Mouse (Mus musculus) heart, embryonic 10.5 days (tissue): ENCODE data around the gene Mgat5b. TPM values are rescaled to one million over a fixed set of nuclear protein-coding genes. Genes with fewer than 3 reads are reported as not detected.

Experiments
- DNase-seq: peaks from one replicate; pipeline ENCODE4 v3.0.0-alpha.2; 2017; ENCODE audit warnings: low spot score
- H3K27ac ChIP-seq: fragments of 300-500 bp; sonication (generic); 2 replicates; pipeline ENCODE4 v1.5.1; 2016; ENCODE audit warnings: mild to moderate bottlenecking
- H3K27me3 ChIP-seq: fragments of 300-500 bp; sonication (generic); 2 replicates; pipeline ENCODE4 v1.6.1; 2016; ENCODE audit warnings: mild to moderate bottlenecking; ENCODE audit not compliant: poor library complexity, insufficient read depth, severe bottlenecking
- H3K36me3 ChIP-seq: fragments of 300-500 bp; sonication (generic); 2 replicates; pipeline ENCODE4 v1.6.1; 2016; ENCODE audit warnings: mild to moderate bottlenecking, moderate library complexity
- H3K4me1 ChIP-seq: fragments of 300-500 bp; sonication (generic); 2 replicates; pipeline ENCODE4 v1.6.1; 2016; ENCODE audit warnings: mild to moderate bottlenecking
- H3K4me3 ChIP-seq: fragments of 300-500 bp; sonication (generic); 2 replicates; pipeline ENCODE4 v1.5.1; 2016; ENCODE audit warnings: mild to moderate bottlenecking, moderate library complexity
- H3K9me3 ChIP-seq: fragments of 300-500 bp; sonication (generic); 2 replicates; pipeline ENCODE4 v1.6.1; 2016; ENCODE audit warnings: mild to moderate bottlenecking, moderate library complexity
- WGBS: fragments of 180-500 bp; shearing (Covaris S2); methylation state at CpG from one replicate; pipeline ENCODE4 v1.1.7; 2016; 5-methylcytosine and 5-hydroxymethylcytosine counted together
- polyA plus RNA-seq: library from polyadenylated mRNA; unstranded; fragments of >200 nt; fragmentation: Nextera tagmentation; extraction: Ambion mirVana; gene quantifications from 2 replicates; pipeline ENCODE4 v1.2.1, GENCODE M21; 2016

The Mgat5b gene
- polyA plus RNA-seq, 1 experiment from 2014 or later, result 1.1 TPM

DNA sequence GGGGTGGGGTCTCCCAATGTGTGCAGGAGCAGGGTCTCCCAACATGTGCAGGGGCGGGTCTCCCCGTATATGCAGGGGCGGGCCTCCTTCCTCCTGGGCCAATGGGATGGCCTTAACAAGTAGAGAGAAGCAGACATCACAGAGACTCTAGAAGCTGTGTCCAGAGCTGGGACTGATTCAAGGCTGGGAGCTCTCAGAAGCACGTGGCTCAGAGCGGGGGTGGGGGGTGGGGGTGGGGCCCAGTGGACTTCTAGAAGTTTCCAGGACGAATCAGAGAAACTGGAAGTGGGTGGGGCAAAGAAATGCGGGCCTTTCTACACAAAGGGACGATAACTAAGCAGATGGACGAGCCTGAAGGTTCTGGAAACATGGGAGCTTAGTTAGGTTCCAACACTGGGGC lies 49.9 kb downstream of the Mgat5b start:
- H3K27me3 ChIP-seq, result peaks cover 24% of the 10 kb centered on the region
- H3K27ac ChIP-seq, result no peak overlapping the region
- no peak for DNase-seq
- H3K9me3 ChIP-seq, result no peaks in the 10 kb centered on the region
- peaks cover 26% of the 10 kb centered on the region for H3K4me1 ChIP-seq
- H3K36me3 ChIP-seq, result no peaks in the 10 kb centered on the region
- H3K4me3 ChIP-seq, result no peak overlapping the region
- 75% methylated on average over 9 of the region's 9 CpGs for WGBS

DNA sequence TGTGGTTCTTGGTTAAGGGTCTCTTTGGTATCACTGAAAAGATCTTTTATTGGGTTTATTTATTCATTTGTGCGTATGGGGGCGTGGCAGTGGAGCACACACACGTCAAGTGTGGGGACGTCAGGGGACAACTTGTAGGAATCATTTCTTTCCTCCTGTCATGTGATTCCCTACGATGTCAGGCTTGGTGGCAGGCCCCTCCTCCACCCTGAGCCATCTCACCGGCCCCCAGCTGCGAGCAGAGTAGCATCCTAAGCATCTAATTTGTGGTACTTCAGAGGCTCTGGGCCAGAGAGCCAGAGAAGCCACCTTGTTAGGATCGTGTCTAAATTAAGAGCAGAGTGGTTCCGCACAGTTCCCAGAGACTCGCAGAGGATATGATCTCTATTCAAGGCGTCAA lies 50.8 kb downstream of the Mgat5b start:
- WGBS, result 49% methylated on average over 11 of the region's 11 CpGs
- H3K4me1 ChIP-seq, result peaks cover 35% of the 10 kb centered on the region
- no peak overlapping the region for H3K4me3 ChIP-seq
- no peaks in the 10 kb centered on the region for H3K36me3 ChIP-seq
- no peaks in the 10 kb centered on the region for H3K9me3 ChIP-seq
- no peak overlapping the region for H3K27ac ChIP-seq
- peaks cover 33% of the 10 kb centered on the region for H3K27me3 ChIP-seq
- DNase-seq, result no peak

- Histone ChIP-seq H3K4me3 (no peak overlapping the region), H3K27ac (no peak overlapping the region), H3K36me3 (no peaks in the 10 kb centered on the region), H3K9me3 (no peaks in the 10 kb centered on the region), H3K4me1 (peaks cover 30% of the 10 kb centered on the region; the same call in 1 of the 2 replicates), H3K27me3 (peaks cover 40% of the 10 kb centered on the region)
- WGBS, result 77% methylated on average over 4 of the region's 4 CpGs
- no peak for DNase-seq
These were observed 52.2 kb downstream of the Mgat5b start for GRCm38 (mm10) chr11:116970847-116971246.

DNA sequence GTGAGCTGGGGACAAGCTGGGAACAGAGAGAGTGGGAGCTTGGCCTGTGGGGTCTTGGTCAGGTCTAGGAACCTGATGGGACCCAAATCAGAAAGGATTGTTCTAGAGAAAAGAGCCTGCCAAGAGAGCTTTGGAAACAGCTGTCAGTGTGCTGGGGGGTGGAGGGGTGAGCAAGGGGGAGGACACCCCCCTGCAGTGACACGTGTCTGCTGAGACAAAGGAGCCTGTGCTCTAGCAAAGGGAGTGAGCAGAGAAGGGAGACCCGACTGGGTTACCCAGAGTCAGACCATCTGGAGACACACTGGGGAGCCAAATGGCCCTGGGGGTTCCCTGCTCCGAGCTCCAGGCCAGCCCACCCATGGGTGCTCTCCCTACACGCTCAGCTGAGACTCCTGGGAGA lies 54.2 kb downstream of the Mgat5b start:
- no peaks in the 10 kb centered on the region for H3K9me3 ChIP-seq
- DNase-seq, result no peak
- no peaks in the 10 kb centered on the region for H3K36me3 ChIP-seq
- WGBS, result 53% methylated on average over 4 of the region's 4 CpGs
- H3K27me3 ChIP-seq, result peaks cover 32% of the 10 kb centered on the region
- H3K4me3 ChIP-seq, result no peak overlapping the region
- H3K27ac ChIP-seq, result peak overlapping the region; percentile 32; the same call in 1 of the 2 replicates
- H3K4me1 ChIP-seq, result peaks cover 24% of the 10 kb centered on the region; the same call in 1 of the 2 replicates

DNA sequence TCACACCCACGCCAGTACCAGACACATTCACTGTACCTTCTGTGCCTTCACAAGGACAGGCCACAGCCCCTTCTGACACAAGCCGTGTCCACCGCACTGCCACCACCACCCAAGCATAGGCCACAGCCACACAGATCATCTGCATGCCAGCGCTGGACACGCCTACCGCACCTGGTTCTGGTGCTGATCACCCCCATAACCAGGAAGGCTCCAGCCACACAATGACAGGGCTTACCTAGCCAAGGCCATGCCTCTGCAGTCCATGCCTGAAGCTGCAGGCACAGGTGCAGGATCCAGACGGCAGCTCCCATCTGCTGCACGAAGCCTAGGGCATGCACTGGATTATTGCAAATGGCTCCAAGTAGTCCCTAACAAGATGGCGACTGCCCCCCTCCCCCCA lies 54.8 kb downstream of the Mgat5b start:
- Histone ChIP-seq H3K9me3 (no peaks in the 10 kb centered on the region), H3K27ac (no peak overlapping the region), H3K4me1 (peaks cover 24% of the 10 kb centered on the region; the same call in 1 of the 2 replicates), H3K36me3 (no peaks in the 10 kb centered on the region), H3K4me3 (no peak overlapping the region), H3K27me3 (peaks cover 38% of the 10 kb centered on the region)
- 89% methylated on average over 9 of the region's 9 CpGs for WGBS
- DNase-seq, result no peak

GRCm38 (mm10) chr11:116974341-116974740 lies 55.7 kb downstream of the Mgat5b start:
- Histone ChIP-seq H3K9me3 (no peaks in the 10 kb centered on the region), H3K4me1 (peaks cover 21% of the 10 kb centered on the region; the same call in 1 of the 2 replicates), H3K27me3 (peaks cover 34% of the 10 kb centered on the region), H3K27ac (0 out of 2 replicates have a peak overlapping the region, but pooled peaks have one; percentile 4), H3K4me3 (no peak overlapping the region), H3K36me3 (no peaks in the 10 kb centered on the region)
- DNase-seq, result no peak
- WGBS, result 87% methylated on average over 7 of the region's 7 CpGs

- Histone ChIP-seq H3K4me1 (peaks cover 17% of the 10 kb centered on the region), H3K4me3 (0 out of 2 replicates have a peak overlapping the region, but pooled peaks have one; percentile 1), H3K27me3 (peaks cover 27% of the 10 kb centered on the region), H3K27ac (peak overlapping the region; percentile 67), H3K9me3 (no peaks in the 10 kb centered on the region), H3K36me3 (no peaks in the 10 kb centered on the region)
- DNase-seq, result no peak
- WGBS, result 37% methylated on average over 5 of the region's 5 CpGs
These were observed 61.6 kb downstream of the Mgat5b start for GRCm38 (mm10) chr11:116980313-116980712.

DNA sequence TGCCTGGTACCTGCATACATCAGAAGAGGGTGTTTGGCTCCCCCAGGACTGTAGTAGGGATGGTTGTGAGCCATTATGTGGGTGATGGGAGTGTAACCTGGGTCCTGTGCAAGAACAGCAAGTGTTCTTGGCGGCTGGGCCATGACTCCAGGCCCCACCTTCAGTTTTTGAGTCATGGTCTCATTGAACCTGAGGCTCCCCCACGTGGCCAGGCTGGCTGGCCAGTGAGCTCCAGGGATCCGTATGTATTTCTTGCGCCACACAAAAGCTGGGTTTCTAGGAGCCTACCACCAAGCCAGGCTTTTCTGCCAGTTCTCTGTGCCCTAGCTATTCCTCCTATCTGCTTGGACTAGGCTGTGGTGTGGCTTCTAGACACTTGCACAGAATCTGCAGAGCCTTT lies 63.9 kb downstream of the Mgat5b start:
- no peak overlapping the region for H3K27ac ChIP-seq
- H3K27me3 ChIP-seq, result peaks cover 48% of the 10 kb centered on the region
- no peaks in the 10 kb centered on the region for H3K9me3 ChIP-seq
- H3K4me1 ChIP-seq, result peaks cover 21% of the 10 kb centered on the region
- no peak for DNase-seq
- H3K36me3 ChIP-seq, result no peaks in the 10 kb centered on the region
- no peak overlapping the region for H3K4me3 ChIP-seq
- WGBS, result 42% methylated on average over 4 of the region's 4 CpGs

- no peaks in the 10 kb centered on the region for H3K9me3 ChIP-seq
- peaks cover 53% of the 10 kb centered on the region for H3K27me3 ChIP-seq
- 81% methylated on average over 15 of the region's 15 CpGs for WGBS
- H3K27ac ChIP-seq, result no peak overlapping the region
- no peak for DNase-seq
- H3K36me3 ChIP-seq, result no peaks in the 10 kb centered on the region
- H3K4me3 ChIP-seq, result no peak overlapping the region
- peaks cover 13% of the 10 kb centered on the region for H3K4me1 ChIP-seq
These were observed 67.1 kb downstream of the Mgat5b start for GRCm38 (mm10) chr11:116985504-116986385.

GRCm38 (mm10) chr11:116988131-116988530 lies 69.5 kb downstream of the Mgat5b start:
- H3K27me3 ChIP-seq, result peaks cover 73% of the 10 kb centered on the region
- no peaks in the 10 kb centered on the region for H3K9me3 ChIP-seq
- no peak overlapping the region for H3K4me3 ChIP-seq
- WGBS, result 63% methylated on average over 8 of the region's 8 CpGs
- no peak overlapping the region for H3K27ac ChIP-seq
- H3K4me1 ChIP-seq, result 0 out of 2 replicates have a peak, but pooled peaks cover 9% of the 10 kb centered on the region
- H3K36me3 ChIP-seq, result no peaks in the 10 kb centered on the region
- no peak for DNase-seq

DNA sequence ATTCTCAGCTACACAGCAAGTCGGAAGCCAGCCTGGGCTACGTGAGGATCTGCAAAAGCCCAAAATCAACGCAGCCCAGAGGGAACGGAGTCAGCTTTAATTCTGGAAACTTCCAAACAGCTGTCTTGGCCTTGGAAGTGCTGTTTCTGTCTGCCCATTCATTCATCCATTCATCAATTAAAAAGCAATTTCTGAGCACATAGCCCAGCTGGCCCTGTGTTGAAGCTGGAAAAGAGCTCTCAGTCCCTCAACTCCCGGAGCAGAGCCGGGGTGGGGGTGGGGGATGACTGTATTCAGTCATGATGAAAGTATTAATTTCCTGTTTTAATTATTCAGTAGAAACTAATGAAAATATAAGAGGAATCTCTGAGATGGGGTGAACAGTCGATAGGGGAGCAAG lies 71.6 kb downstream of the Mgat5b start:
- Histone ChIP-seq H3K27me3 (peaks cover 78% of the 10 kb centered on the region), H3K27ac (no peak overlapping the region), H3K9me3 (no peaks in the 10 kb centered on the region), H3K4me1 (peaks cover 22% of the 10 kb centered on the region), H3K4me3 (no peak overlapping the region), H3K36me3 (no peaks in the 10 kb centered on the region)
- DNase-seq, result no peak
- 86% methylated on average over 7 of the region's 7 CpGs for WGBS

GRCm38 (mm10) chr11:116991410-116991809 lies 72.7 kb downstream of the Mgat5b start:
- H3K4me3 ChIP-seq, result no peak overlapping the region
- no peaks in the 10 kb centered on the region for H3K9me3 ChIP-seq
- H3K27ac ChIP-seq, result no peak overlapping the region
- H3K4me1 ChIP-seq, result peaks cover 18% of the 10 kb centered on the region
- DNase-seq, result no peak
- no peaks in the 10 kb centered on the region for H3K36me3 ChIP-seq
- peaks cover 78% of the 10 kb centered on the region for H3K27me3 ChIP-seq
- 76% methylated on average over 8 of the region's 8 CpGs for WGBS

GRCm38 (mm10) chr11:116991964-116992363 lies 73.3 kb downstream of the Mgat5b start:
- H3K36me3 ChIP-seq, result no peaks in the 10 kb centered on the region
- no peak overlapping the region for H3K27ac ChIP-seq
- WGBS, result 77% methylated on average over 6 of the region's 6 CpGs
- no peak overlapping the region for H3K4me3 ChIP-seq
- no peaks in the 10 kb centered on the region for H3K9me3 ChIP-seq
- H3K4me1 ChIP-seq, result peaks cover 18% of the 10 kb centered on the region
- DNase-seq, result no peak
- peaks cover 79% of the 10 kb centered on the region for H3K27me3 ChIP-seq
